Mouse (Mus musculus): Measurements from ENCODE around the gene Ppp2r5d.

DNA sequence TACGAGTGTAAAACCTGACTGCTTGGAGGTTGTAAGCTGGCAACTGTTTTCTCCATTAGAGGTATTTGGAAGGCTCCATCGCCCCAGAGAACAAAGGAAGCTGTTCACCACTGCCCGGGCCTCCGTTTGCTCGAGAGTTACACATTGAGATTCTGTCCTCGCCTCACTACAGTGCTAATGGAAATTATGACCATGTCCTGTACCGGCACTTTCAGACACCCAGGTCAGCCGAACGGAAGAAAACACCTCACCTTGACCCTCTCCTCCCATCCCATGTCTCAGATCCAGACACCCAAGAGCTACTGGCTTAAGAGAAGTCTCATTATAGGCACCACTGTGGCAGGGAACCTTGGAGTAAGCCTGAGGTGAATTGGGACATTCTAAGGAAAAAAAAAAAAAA, 8.9 kb upstream of the Ppp2r5d start:
- TF ChIP-seq CTCF (IDR thresholded peaks at IDR 0.05; ENCODE audit: extremely low read depth, insufficient read depth, insufficient read length, insufficient replicate concordance) (no peak), POLR2A (IDR thresholded peaks at IDR 0.05; ENCODE audit: low read depth, low read length) (no peak)

Data from spleen, adult 2 months (tissue).